ENCODE assay signal across 8 mouse cellular contexts in genomic region chr3:108086470-108086979, GRCm38 (mm10). TPM values are rescaled to one million over a fixed set of nuclear protein-coding genes. Genes with fewer than 3 reads are reported as not detected.
DNase-seq lines count a peak whose midpoint lies in the region; ATAC-seq and TF ChIP-seq lines count a peak whose summit lies in the region.

Gene Ampd2 (minus strand): TSS chr3:108086651.

- H3K4me1 ChIP-seq in embryonic fibroblast, embryonic 13.5 days (ENCODE audit: control insufficient read depth, insufficient read depth, low read length): peaks cover 19% of the 10 kb centered on the region
- peaks cover 69% of the 10 kb centered on the region for H3K4me1 ChIP-seq in heart, embryonic 13.5 days
- H3K4me1 ChIP-seq in kidney, embryonic 16.5 days (ENCODE audit: insufficient read depth, low read length): peaks cover 42% of the 10 kb centered on the region
- H3K4me1 ChIP-seq in liver, embryonic 13.5 days (replicated peaks): peaks cover 84% of the 10 kb centered on the region
- H3K4me1 ChIP-seq in thymus, adult 2 months (replicated peaks; ENCODE audit: control insufficient read depth, insufficient read depth, low read length): peaks cover 17% of the 10 kb centered on the region

- peak within 1 kb of the TSS; percentile 95 for H3K27ac ChIP-seq in embryonic fibroblast, embryonic 13.5 days (ENCODE audit: insufficient read depth, low read length)
- H3K27ac ChIP-seq in heart, embryonic 13.5 days (replicated peaks): peak within 1 kb of the TSS; percentile 95
- peak within 1 kb of the TSS; percentile 98 for H3K27ac ChIP-seq in kidney, embryonic 16.5 days (ENCODE audit: low read length)
- H3K27ac ChIP-seq in liver, embryonic 13.5 days: peak within 1 kb of the TSS; percentile 90
- H3K27ac ChIP-seq in thymus, adult 2 months (ENCODE audit: control insufficient read depth, insufficient read depth, low read length): peak within 1 kb of the TSS; percentile 37; the same call in 1 of the 2 replicates

- under 1% methylated on average over 29 of the region's 29 CpGs for WGBS in heart, embryonic 13.5 days
- under 1% methylated on average over 29 of the region's 29 CpGs for WGBS in kidney, embryonic 16.5 days
- under 1% methylated on average over 29 of the region's 29 CpGs for WGBS in liver, embryonic 13.5 days (ENCODE audit: insufficient replicate concordance)
- 0% methylated on average over 29 of the region's 29 CpGs for WGBS in thymus, adult 2 months

- H3K4me3 ChIP-seq in embryonic fibroblast, embryonic 13.5 days (ENCODE audit: insufficient read depth, low read length): peak within 1 kb of the TSS; percentile 79
- H3K4me3 ChIP-seq in heart, embryonic 13.5 days: peak within 1 kb of the TSS; percentile 79
- peak within 1 kb of the TSS; percentile 75 for H3K4me3 ChIP-seq in kidney, embryonic 16.5 days (ENCODE audit: low read length)
- peak within 1 kb of the TSS; percentile 89 for H3K4me3 ChIP-seq in liver, embryonic 13.5 days (replicated peaks)
- H3K4me3 ChIP-seq in thymus, adult 2 months (ENCODE audit: control insufficient read depth, insufficient read depth, low read length): peak within 1 kb of the TSS; percentile 51

- H3K9me3 ChIP-seq in heart, embryonic 13.5 days: no peaks in the 10 kb centered on the region
- no peaks in the 10 kb centered on the region for H3K9me3 ChIP-seq in kidney, embryonic 16.5 days (ENCODE audit: low read length)
- H3K9me3 ChIP-seq in liver, embryonic 13.5 days (replicated peaks): no peaks in the 10 kb centered on the region

- H3K36me3 ChIP-seq in heart, embryonic 13.5 days: no peaks in the 10 kb centered on the region
- H3K36me3 ChIP-seq in kidney, embryonic 16.5 days (ENCODE audit: insufficient read depth, low read length): no peaks in the 10 kb centered on the region
- H3K36me3 ChIP-seq in liver, embryonic 13.5 days: peaks cover 16% of the 10 kb centered on the region
- no peaks in the 10 kb centered on the region for H3K36me3 ChIP-seq in thymus, adult 2 months (ENCODE audit: control insufficient read depth, insufficient read depth, low read length)

- peak; percentile 95 to 96 for DNase-seq in adrenal gland, postnatal 36 days
- DNase-seq in liver, embryonic 13.5 days: peak; percentile 85
- DNase-seq in neural tube, embryonic 10.5 days (ENCODE audit: extremely low spot score, low spot score): peak; percentile 89
- peak; percentile 75 for DNase-seq in thymus, adult 2 months

- peak within 1 kb of the TSS; percentile 97 for H3K4me2 ChIP-seq in heart, embryonic 13.5 days
- peak within 1 kb of the TSS; percentile 98 for H3K4me2 ChIP-seq in kidney, embryonic 16.5 days (replicated peaks; ENCODE audit: low read depth, low read length)
- peak within 1 kb of the TSS; percentile 99 for H3K4me2 ChIP-seq in liver, embryonic 13.5 days

- ATAC-seq in CD4-positive, CD25-positive, alpha-beta regulatory T cell, adult 4 months: no peak
- peak; percentile 68 for ATAC-seq in heart, embryonic 13.5 days (ENCODE audit: extremely low read depth, insufficient number of reproducible peaks, low FRiP score, low TSS enrichment)
- peak; percentile 42; the same call in 1 of the 2 replicates for ATAC-seq in kidney, embryonic 16.5 days (ENCODE audit: low FRiP score, low TSS enrichment)
- ATAC-seq in liver, embryonic 13.5 days (ENCODE audit: low read depth): peak; percentile 51

- TF ChIP-seq CTCF in embryonic fibroblast, embryonic 13.5 days (IDR thresholded peaks at IDR 0.05; ENCODE audit: borderline replicate concordance, insufficient read depth, low read length): no peak
- TF ChIP-seq CTCF in thymus, adult 2 months (IDR thresholded peaks at IDR 0.05; ENCODE audit: borderline replicate concordance, control insufficient read depth, extremely low read depth, insufficient read depth, low read length, poor library complexity): no peak

- peak within 1 kb of the TSS; percentile 86 for H3K9ac ChIP-seq in heart, embryonic 13.5 days
- H3K9ac ChIP-seq in kidney, embryonic 16.5 days (replicated peaks; ENCODE audit: low read length): peak within 1 kb of the TSS; percentile 83
- H3K9ac ChIP-seq in liver, embryonic 13.5 days: peak within 1 kb of the TSS; percentile 96

- peak; percentile 64 for TF ChIP-seq POLR2A in embryonic fibroblast, embryonic 13.5 days (IDR thresholded peaks at IDR 0.05; ENCODE audit: low read depth, low read length)
- no peak for TF ChIP-seq POLR2A in thymus, adult 2 months (IDR thresholded peaks at IDR 0.05; ENCODE audit: control insufficient read depth, extremely low read depth, insufficient read depth, low read length, poor library complexity)

- no peaks in the 10 kb centered on the region for H3K27me3 ChIP-seq in heart, embryonic 13.5 days (replicated peaks)
- no peaks in the 10 kb centered on the region for H3K27me3 ChIP-seq in kidney, embryonic 16.5 days (ENCODE audit: insufficient read depth, low read length)
- no peaks in the 10 kb centered on the region for H3K27me3 ChIP-seq in liver, embryonic 13.5 days
- H3K27me3 ChIP-seq in thymus, adult 2 months (ENCODE audit: control insufficient read depth, insufficient read depth, low read length): no peaks in the 10 kb centered on the region

RNA-seq across cellular contexts. Expression of gene Ampd2, which starts in this region (rescaled TPM):
- polyA plus RNA-seq in CD4-positive, CD25-positive, alpha-beta regulatory T cell, adult 4 months (2017; shearing (Covaris generic)): 10 to 100 TPM; 22.4 to 48.3 TPM
- total RNA-seq in adrenal gland, postnatal 36 days (2021): 100 to 1,000 TPM; 133 to 143 TPM
- polyA plus RNA-seq in embryonic fibroblast, embryonic 13.5 days (2011; ENCODE audit: insufficient read length, low read depth, missing spikeins): 48.3 and 50.0 TPM in 2 replicates
- 29.4 and 30.3 TPM in 2 replicates for polyA plus RNA-seq in heart, embryonic 13.5 days (2015; fragmentation: Nextera tagmentation; extraction: Ambion mirVana)
- 69.7 and 69.8 TPM in 2 replicates for polyA plus RNA-seq in kidney, embryonic 16.5 days (2015; fragmentation: Nextera tagmentation; extraction: Ambion mirVana)
- polyA plus RNA-seq in liver, embryonic 13.5 days (2015; fragmentation: Nextera tagmentation; extraction: Ambion mirVana): 46.0 and 48.2 TPM in 2 replicates
- 159 and 177 TPM in 2 replicates for polyA plus RNA-seq in thymus, adult 2 months (2012; rRNA removed)

Comparison
In these comparisons a context has a peak if more than half of its experiments do, and no peak if none do; other contexts are left out.
1. H3K27ac ChIP-seq: peak in every context shown above with its lines; median percentile 98 in kidney, embryonic 16.5 days; 95 in embryonic fibroblast, embryonic 13.5 days; 95 in heart, embryonic 13.5 days; 90 in liver, embryonic 13.5 days; 37 in thymus, adult 2 months.